Mouse (Mus musculus): ENCODE data around the gene Apoc3. TPM values are rescaled to one million over a fixed set of nuclear protein-coding genes. Genes with fewer than 3 reads are reported as not detected.

Gene Apoc3
- 0.52 TPM in 1 of 2 replicates, not detected in the other for polyA plus RNA-seq (2015; fragmentation: Nextera tagmentation; extraction: Ambion mirVana)

DNA sequence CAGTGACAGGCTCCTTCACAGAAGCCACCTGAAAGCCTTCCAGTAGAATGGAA is at the start of gene Apoc3:
Gene Apoc3, minus strand, starts transcription at position 41 of the 53 bp plus-strand sequence.

DNA sequence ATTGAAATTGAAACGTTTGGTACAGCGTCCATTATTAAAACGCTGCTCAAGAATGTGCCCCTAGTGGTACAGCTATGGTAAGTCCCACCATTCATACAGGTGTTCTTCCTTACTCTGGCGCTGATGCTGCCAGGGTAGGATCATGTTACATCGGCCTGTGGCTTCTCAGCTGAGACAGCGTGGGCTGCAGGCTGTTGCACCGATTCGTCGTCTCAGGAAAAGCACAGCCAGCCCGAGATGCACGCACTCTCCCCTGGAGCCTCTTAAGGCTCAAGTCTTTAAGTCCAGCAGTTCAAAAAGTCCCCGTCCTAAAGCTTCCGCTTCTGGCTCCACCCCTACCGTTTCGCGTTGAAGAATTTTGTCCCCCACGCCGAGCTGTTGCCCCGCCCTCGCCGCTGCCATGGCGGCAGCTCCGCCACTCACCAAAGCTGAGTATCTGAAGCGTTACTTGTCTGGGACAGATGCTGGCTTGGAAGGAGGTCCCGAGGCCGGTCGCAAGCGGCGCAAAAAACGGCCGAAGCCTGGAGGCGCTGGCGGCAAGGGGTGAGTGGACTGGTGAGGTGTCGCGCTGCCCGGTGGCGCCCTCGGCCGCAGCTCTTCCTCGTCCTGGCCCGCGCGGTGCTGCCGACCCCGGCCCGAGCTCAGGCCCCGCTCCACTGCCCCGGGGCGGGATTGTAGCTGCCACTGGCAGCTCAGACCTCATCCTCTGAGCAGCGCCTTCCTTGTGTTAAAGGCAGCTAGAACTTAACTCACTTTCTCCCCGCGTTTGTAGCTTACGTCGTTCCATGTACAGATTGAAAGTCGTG is 47.4 kb upstream of the Apoc3 start, which contains the start of gene Bud13:
Gene Bud13, plus strand, starts transcription at position 378 of the 806 bp plus-strand sequence.

DNA sequence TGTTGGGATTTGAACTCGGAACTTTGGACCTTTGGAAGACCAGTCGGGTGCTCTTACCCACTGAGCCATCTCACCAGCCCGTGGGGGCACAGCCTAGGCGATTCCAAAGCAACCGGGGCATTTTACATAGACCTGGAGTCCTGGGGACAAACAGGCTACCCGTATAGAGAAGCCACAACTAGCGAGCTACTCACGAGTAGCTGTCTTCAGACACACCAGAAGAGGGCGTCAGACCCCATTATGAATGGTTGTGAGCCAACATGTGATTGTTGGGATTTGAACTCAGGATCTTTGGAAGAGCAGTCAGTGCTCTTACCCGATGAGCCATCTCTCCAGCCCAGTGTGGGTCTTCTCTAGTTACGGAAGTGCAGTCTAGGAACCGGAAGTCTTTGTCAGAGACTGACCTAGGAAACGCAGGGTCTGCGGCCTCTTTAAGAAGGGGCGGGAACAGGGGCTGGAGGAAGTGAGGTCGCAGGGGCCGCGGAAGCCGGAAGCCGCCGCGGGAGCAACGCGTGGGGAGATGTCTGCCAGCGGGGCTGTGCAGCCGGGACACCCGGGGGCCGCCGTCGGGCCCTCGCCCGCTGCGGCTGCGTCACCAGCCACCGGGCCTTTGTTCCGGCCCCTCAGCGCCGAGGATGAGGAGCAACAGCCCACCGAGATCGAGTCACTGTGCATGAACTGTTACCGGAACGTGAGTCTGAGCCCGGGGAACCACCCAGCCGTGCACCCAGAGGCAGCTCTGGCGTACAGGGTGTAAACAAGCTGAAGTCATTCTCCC is 37.4 kb upstream of the Apoc3 start, which contains the start of gene Zpr1:
Gene Zpr1, plus strand, starts transcription at position 388 of the 778 bp plus-strand sequence.

DNA sequence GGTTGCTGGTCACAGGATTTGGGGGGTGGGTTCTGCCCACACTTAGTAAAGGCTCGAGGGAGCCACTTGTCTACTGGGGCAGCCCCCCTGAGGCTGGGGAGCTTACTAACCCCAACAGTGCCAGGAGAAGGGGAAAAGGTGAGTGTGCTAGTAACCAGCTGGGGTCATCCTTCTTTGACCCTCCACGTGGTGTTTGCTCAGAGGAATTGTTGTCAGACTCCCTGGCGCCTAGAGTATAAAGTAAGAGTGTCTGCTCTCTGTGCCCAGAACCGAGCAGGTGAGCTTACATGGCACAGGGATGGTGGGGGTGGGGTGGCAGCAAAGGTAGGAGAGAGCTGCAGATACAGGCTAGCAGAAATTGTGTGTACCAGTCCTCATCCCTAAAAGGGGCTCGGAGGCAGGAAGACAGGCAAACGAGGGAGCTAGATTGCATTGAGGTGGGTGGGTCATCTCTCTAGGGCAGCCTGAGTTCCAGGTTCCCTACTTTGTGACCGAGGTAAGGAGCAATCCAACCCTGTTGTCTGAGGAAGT is 33.0 kb upstream of the Apoc3 start, which contains the start of gene Apoa5:
Gene Apoa5, plus strand, starts transcription at position 291 of the 531 bp plus-strand sequence.

DNA sequence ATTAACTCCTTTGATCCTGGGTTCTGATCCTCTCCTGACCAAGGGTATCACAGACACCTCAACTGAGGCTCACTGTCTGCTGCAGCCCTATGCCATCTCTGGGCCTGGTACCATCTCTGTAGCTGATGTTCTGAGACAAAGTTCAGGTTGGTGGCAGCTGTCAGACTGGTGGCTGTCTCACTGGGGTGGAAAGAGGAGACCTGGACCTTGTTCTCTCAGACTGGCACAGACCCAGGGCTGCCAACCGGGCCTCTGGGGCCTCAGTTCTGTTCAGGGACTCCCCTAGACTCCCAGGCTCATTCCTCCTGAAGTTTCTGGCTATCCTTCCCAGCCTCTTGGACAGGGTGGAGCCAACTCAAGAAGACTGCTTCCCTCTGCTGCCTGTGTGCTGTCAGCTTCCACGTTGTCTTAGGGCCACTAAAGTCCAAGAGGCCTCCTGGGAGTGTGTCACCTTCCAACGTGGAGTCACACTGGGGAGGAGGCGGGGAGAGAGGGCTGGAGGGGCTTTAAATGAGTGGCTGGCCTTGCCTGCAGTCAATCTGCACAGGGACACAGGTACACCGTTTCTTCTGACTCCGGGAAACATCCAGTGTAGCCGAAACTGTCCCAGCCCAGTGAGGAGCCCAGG is 5.2 kb upstream of the Apoc3 start, which contains the start of gene Apoa4:
Gene Apoa4, plus strand, starts transcription at position 171 of the 628 bp plus-strand sequence.

DNA sequence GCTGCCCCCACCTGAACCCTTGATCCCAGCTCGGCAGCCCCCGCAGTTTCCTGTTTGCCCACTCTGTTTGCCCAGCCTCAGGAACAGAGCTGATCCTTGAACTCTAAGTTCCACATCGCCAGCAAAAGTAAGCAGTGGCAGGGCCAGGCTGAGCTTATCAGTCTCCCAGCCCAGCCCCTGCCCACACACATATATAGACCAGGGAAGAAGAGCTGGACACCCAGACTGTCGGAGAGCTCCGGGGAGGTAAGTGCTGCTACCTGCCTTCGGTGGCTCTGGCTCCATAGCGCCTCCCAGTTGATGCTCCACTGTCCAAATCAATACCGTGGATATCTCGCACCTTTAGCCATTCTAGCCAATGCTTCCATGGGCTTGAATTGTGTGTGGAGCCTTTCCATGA is 6.9 kb downstream of the Apoc3 start, which contains the start of gene Apoa1:
Gene Apoa1, plus strand, starts transcription at position 90 of the 400 bp plus-strand sequence.

Other genes starting within 250 kb of the Apoc3 start
- gene Pafah1b2, start 222.9 kb downstream of the Apoc3 start, polyA plus RNA-seq (2015; fragmentation: Nextera tagmentation; extraction: Ambion mirVana): 66.6 and 68.7 TPM in 2 replicates
- 5.6 and 6.5 TPM in 2 replicates for gene Sik3, start 222.8 kb downstream of the Apoc3 start, polyA plus RNA-seq (2015; fragmentation: Nextera tagmentation; extraction: Ambion mirVana)
- 6.2 and 13.8 TPM in 2 replicates for gene Apoa1, start 7.1 kb downstream of the Apoc3 start, polyA plus RNA-seq (2015; fragmentation: Nextera tagmentation; extraction: Ambion mirVana)
- gene Apoa4, start 5.1 kb upstream of the Apoc3 start, polyA plus RNA-seq (2015; fragmentation: Nextera tagmentation; extraction: Ambion mirVana): 0.08 and 0.17 TPM in 2 replicates
- gene Apoa5, start 33.0 kb upstream of the Apoc3 start, polyA plus RNA-seq (2015; fragmentation: Nextera tagmentation; extraction: Ambion mirVana): 0.19 TPM in 1 of 2 replicates, not detected in the other
- 36.5 and 37.6 TPM in 2 replicates for gene Zpr1, start 37.4 kb upstream of the Apoc3 start, polyA plus RNA-seq (2015; fragmentation: Nextera tagmentation; extraction: Ambion mirVana)
- 6.9 and 8.1 TPM in 2 replicates for gene Bud13, start 47.4 kb upstream of the Apoc3 start, polyA plus RNA-seq (2015; fragmentation: Nextera tagmentation; extraction: Ambion mirVana)
- gene 4931429L15Rik, start 84.3 kb upstream of the Apoc3 start, polyA plus RNA-seq (2015; fragmentation: Nextera tagmentation; extraction: Ambion mirVana): not detected in 2 replicates

All from spleen, postnatal 0 days (tissue).